Mouse (Mus musculus): ENCODE data around the gene Sspo. TPM values are rescaled to one million over a fixed set of nuclear protein-coding genes. Genes with fewer than 3 reads are reported as not detected.

The Sspo gene
- polyA plus RNA-seq, 1 experiment from 2014 or later, result 0.25 TPM

DNA sequence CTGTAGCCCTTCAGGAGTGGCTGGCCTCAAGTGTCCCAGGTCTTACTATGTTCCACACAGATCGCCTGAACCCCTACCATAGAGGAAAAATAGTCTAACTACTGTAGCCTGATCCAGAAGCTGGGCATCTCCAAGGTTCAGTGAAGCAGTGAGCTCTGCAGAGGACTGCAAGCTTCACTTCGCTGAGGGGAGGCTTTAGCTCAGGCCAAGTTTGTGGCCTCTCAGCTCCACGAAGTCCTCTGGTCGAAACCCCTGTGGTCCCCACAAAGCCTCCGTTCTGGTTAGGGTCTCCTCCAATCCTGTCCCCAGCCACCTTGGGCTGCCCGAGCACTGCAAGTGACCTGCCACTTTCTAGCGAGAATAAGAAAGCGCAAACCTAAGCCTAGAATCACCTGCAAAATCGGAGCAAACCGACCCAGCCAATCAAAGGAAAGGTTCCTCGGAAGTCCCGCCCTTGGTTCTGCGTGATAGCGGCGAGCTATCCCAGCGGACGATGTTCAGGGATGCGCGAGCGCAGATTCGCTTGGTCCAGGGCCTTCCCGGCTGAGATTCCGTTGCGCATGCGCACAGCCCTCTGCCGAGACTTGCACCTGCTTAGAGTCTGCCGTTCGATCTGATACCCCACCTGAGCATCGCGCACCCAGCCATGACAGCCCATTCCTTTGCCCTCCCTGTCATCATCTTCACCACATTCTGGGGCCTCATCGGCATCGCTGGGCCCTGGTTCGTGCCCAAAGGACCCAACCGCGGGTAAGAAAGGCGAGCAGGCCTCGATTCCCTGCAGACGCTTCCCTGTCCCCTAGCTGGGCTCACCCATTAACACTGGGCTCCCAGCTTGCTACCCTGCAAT is 89.3 kb downstream of the Sspo start, which contains the start of gene Atp6v0e2:
Atp6v0e2 (plus strand) TSS at position 511 of the 850 bp plus-strand sequence.
- H3K9me3 ChIP-seq, result no peaks in the 10 kb centered on the region
- peak within 1 kb of the TSS; percentile 89 for H3K4me2 ChIP-seq
- H3K27me3 ChIP-seq, result no peaks in the 10 kb centered on the region
- H3K27ac ChIP-seq, result peak within 1 kb of the TSS; percentile 88
- 3% methylated on average over 38 of the region's 38 CpGs for WGBS
- peak within 1 kb of the TSS; percentile 92 for H3K9ac ChIP-seq
- peak within 1 kb of the TSS; percentile 70 for H3K4me3 ChIP-seq
- peaks cover 38% of the 10 kb centered on the region for H3K4me1 ChIP-seq (replicated peaks)
- peaks cover 34% of the 10 kb centered on the region for H3K36me3 ChIP-seq
- peak; percentile 95 for ATAC-seq (ENCODE audit: low FRiP score)

DNA sequence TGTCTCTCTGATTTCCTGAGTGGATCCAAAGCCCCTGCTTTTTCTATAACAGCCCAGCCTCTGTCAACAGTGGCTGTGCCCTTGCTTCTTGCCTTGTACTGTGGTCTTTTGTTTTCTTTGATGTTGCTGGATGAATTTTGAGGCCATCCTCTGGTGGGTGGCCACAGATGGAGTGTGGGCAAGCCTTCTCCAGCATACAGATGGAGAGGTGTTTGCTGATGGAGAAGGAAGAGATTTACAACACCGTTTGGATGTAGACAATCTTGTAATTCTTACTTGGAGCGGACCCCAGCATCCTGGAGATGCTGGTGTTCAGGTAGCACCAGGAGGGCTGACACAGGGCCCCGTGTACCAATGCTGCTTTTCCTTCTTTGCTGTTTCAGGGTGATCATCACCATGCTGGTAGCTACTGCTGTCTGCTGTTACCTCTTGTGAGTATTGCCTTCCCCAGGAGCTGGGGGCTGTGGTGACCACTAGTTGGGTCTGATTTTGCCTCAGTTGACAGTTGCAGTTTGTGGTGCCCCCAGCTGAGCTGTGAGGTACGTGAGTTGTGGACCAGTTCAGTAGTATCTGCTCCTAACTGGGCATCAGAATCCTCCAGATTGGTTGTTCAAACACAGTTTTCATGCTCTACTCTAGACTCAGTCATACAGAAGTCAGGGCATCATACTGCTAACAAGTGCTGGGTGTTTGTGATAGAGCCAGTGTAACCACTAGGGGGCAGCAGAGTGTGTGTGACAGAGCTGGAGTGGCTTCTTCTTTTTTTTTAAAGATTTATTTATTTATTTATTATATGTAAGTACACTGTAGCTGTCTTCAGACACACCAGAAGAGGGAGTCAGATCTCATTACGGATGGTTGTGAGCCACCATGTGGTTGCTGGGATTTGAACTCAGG is 91.1 kb downstream of the Sspo start:
- 73% methylated on average over 4 of the region's 5 CpGs for WGBS
- ATAC-seq (ENCODE audit: low FRiP score), result no peak

DNA sequence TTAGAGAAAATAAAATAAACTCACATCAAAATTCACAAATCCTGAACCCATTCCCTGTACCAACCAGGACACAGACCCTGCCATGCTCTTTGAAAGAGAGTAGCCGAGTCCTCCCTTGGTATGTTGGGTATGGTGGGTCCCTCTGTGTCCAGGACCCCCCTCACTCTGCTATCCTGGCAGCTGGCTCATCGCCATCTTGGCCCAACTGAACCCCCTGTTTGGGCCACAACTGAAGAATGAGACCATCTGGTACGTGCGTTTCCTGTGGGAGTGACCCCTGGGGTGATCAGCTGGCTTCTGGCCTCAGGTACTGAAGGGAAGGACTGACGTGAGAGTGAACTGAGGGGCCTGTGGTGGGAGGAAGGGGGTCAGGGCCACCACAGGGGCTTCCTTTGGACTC is 91.8 kb downstream of the Sspo start:
- Histone ChIP-seq H3K27me3 (no peaks in the 10 kb centered on the region), H3K9me3 (no peaks in the 10 kb centered on the region), H3K36me3 (peaks cover 33% of the 10 kb centered on the region), H3K4me3 (no peak overlapping the region), H3K9ac (peak overlapping the region; percentile 19; the same call in 1 of the 2 replicates), H3K4me2 (no peak overlapping the region), H3K27ac (no peak overlapping the region), H3K4me1 (replicated peaks) (peaks cover 38% of the 10 kb centered on the region)
- 74% methylated on average over 5 of the region's 5 CpGs for WGBS
- ATAC-seq (ENCODE audit: low FRiP score), result no peak

More for the DNA sequence above, 91.1 kb downstream of the Sspo start:
- H3K9ac ChIP-seq, result peak overlapping the region; percentile 92
- peaks cover 33% of the 10 kb centered on the region for H3K36me3 ChIP-seq
- H3K27ac ChIP-seq, result no peak overlapping the region
- H3K4me1 ChIP-seq (replicated peaks), result peaks cover 38% of the 10 kb centered on the region
- H3K4me3 ChIP-seq, result peak overlapping the region; percentile 70
- H3K4me2 ChIP-seq, result peak overlapping the region; percentile 89
- H3K27me3 ChIP-seq, result no peaks in the 10 kb centered on the region
- no peaks in the 10 kb centered on the region for H3K9me3 ChIP-seq

DNA sequence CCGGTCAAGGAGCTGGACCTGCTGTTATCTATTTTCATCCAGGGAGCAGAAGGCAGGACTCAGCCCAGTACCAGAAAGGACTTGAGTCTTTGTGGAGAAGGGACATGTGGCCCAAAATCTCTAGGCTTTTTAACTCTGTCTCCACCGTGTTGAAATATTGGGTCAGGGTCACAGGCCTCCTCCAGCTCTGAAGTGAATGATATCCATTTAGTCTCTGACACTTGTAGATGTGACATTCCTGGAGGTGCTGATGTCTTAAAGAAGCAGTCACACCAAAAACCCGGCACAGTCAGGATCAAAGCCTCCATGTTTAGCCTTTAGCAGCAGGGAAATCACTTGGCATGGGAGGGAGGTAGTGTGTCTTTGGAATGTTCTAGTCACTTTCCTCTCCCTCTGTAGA is 92.7 kb downstream of the Sspo start:
- no peak overlapping the region for H3K27ac ChIP-seq
- WGBS, result 73% methylated on average over 3 of the region's 3 CpGs
- peak overlapping the region; percentile 29; the same call in 1 of the 2 replicates for H3K9ac ChIP-seq
- peaks cover 38% of the 10 kb centered on the region for H3K4me1 ChIP-seq (replicated peaks)
- H3K36me3 ChIP-seq, result peaks cover 33% of the 10 kb centered on the region
- H3K4me3 ChIP-seq, result no peak overlapping the region
- H3K4me2 ChIP-seq, result no peak overlapping the region
- no peaks in the 10 kb centered on the region for H3K27me3 ChIP-seq
- H3K9me3 ChIP-seq, result no peaks in the 10 kb centered on the region
- ATAC-seq (ENCODE audit: low FRiP score), result no peak

DNA sequence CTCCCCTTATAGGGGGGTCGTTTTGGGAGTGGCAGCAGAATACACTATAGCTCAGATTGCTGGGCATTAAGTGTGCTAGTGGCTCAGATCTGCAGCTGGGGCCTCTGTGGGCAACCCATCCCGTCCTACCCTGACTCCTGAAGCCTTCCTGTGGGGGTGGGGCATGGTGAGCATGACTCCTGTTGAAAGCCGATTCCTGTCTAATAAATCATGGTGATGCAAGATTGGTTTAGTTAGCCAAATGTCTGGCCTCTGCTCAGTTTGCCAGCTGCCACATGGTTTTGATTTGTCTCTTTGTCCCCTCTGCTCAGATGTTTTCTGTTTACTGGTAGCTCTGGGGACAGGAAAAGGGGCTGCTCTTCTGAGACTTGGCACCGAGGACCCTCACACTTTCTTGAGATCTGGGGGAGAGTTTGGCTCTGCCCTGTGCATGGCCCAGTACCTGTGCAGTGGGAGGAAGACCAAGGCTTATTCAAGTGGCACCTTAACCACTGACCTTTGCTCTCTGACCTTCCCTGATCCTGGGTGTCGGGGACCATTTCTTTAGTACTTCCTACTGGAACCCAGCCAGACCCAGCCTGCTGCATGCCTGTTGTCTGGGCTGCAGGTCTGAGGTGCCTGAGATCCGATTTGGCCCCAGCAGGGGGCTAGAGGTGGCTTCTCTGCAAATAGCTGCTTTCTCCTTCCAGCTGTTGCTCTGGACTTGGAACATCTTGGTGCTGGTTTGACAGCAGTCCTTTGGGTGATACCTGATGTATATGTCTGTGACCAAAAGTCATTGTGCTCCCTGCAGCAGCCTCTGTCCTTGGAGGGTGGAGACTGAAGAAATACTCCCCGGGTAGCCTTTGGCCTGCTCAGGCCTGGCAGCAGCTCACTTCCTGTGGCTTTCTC is 93.8 kb downstream of the Sspo start:
- Histone ChIP-seq H3K27ac (no peak overlapping the region), H3K9ac (no peak overlapping the region), H3K4me1 (replicated peaks) (peaks cover 30% of the 10 kb centered on the region), H3K27me3 (no peaks in the 10 kb centered on the region), H3K36me3 (peaks cover 33% of the 10 kb centered on the region), H3K4me3 (no peak overlapping the region), H3K4me2 (no peak overlapping the region), H3K9me3 (no peaks in the 10 kb centered on the region)
- ATAC-seq (ENCODE audit: low FRiP score), result no peak
- 60% methylated on average over 7 of the region's 7 CpGs for WGBS

DNA sequence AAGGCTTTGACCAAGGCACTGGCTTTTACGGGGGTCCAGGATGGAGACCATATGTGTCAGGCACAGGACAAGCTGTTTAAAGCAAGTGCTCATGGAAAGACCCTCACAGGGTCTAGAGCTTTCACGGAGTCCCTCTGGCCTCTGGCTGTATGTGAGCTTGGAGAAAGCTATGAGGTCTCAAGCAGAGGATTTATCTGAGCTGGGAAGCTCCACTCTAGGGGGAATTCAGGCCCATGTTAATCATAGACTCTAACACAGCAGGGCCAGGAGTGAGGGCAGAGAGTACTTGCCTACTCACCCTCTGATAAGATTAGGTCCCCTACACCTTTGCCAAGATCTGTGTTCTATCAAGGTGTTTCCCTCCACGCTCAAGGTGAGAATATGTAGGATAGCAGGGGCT is 94.6 kb downstream of the Sspo start:
- no peak overlapping the region for H3K27ac ChIP-seq
- H3K4me1 ChIP-seq (replicated peaks), result peaks cover 25% of the 10 kb centered on the region
- no peak overlapping the region for H3K4me2 ChIP-seq
- no peak for ATAC-seq (ENCODE audit: low FRiP score)
- H3K36me3 ChIP-seq, result peaks cover 33% of the 10 kb centered on the region
- no peaks in the 10 kb centered on the region for H3K9me3 ChIP-seq
- no peaks in the 10 kb centered on the region for H3K27me3 ChIP-seq
- WGBS, result 91% methylated on average over 3 of the region's 3 CpGs
- H3K4me3 ChIP-seq, result no peak overlapping the region
- H3K9ac ChIP-seq, result no peak overlapping the region

DNA sequence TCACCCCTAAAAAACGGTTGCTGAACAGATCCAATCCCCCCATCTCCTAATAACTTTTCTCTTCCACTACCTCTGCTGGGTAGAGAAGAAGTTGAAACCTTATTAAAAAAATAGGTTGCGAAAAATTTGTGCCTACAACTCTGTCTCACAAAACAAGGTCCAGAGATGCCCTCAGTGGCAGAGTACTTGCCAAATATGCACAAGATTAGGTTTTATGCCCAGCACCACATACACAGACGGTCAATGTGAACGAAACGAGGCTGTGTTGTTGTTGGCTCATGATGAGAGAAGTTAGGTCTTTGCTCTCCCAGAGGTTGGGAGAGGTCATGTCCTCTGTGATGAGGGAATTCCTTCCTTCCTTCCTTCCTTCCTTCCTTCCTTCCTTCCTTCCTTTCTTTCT is 97.2 kb downstream of the Sspo start:
- no peak for ATAC-seq (ENCODE audit: low FRiP score)
- Histone ChIP-seq H3K4me3 (no peak overlapping the region), H3K4me1 (replicated peaks) (peaks cover 5% of the 10 kb centered on the region; the same call in 1 of the 2 replicates), H3K9me3 (no peaks in the 10 kb centered on the region), H3K27me3 (no peaks in the 10 kb centered on the region), H3K36me3 (peaks cover 28% of the 10 kb centered on the region), H3K27ac (no peak overlapping the region), H3K4me2 (no peak overlapping the region), H3K9ac (no peak overlapping the region)
- WGBS, result 84% methylated on average over 5 of the region's 5 CpGs

DNA sequence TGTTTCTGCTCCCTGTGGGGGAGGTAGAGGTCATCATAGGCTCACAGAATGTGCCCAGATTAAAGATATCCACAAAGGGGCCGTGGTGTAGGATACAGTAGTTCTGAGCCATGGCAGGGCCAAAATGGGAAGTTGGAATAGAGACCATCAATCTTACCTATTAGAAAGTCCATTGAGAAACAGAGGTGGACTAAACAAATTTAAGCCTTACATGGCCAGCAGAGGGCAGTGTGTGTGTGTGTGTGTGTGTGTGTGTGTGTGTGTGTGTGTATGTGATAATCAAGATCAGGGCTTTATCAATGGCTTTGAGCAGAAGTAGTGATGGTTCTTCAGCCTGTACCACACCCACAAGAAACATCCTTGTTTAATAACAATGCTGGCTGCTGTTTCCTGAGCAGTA is 98.2 kb downstream of the Sspo start:
- Histone ChIP-seq H3K9me3 (no peaks in the 10 kb centered on the region), H3K4me2 (no peak overlapping the region), H3K4me1 (replicated peaks) (peaks cover under 1% of the 10 kb centered on the region; the same call in 1 of the 2 replicates), H3K27ac (no peak overlapping the region), H3K4me3 (no peak overlapping the region), H3K36me3 (peaks cover 17% of the 10 kb centered on the region), H3K9ac (no peak overlapping the region), H3K27me3 (peaks cover under 1% of the 10 kb centered on the region; the same call in 1 of the 2 replicates)
- WGBS, result 55% methylated on average over 1 of the region's 1 CpGs
- ATAC-seq (ENCODE audit: low FRiP score), result no peak

DNA sequence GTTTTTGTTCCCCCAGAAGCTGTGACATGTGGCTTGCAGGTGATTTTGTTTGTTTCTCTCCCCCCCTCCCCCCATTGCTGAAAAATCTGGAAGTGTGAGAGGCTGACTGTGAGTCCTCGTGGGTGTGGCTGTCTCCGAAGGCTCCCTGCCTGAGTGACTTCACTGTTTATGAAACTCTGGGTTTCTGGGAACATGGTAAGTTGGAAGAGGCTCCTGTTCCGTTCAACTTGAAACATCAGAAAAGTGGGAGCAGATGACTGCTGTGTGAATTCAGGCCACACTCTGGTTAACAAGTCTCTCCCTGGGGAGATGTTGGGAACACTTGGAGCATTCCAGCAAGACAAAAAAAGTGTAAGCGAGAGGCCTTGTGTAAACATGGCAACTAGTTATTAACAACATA is 98.8 kb downstream of the Sspo start:
- no peak overlapping the region for H3K4me3 ChIP-seq
- no peak overlapping the region for H3K9ac ChIP-seq
- H3K4me1 ChIP-seq (replicated peaks), result no peaks in the 10 kb centered on the region; the same call in 1 of the 2 replicates
- peaks cover 12% of the 10 kb centered on the region for H3K36me3 ChIP-seq
- no peaks in the 10 kb centered on the region for H3K9me3 ChIP-seq
- no peak overlapping the region for H3K4me2 ChIP-seq
- ATAC-seq (ENCODE audit: low FRiP score), result no peak
- 79% methylated on average over 4 of the region's 4 CpGs for WGBS
- H3K27ac ChIP-seq, result no peak overlapping the region
- H3K27me3 ChIP-seq, result peaks cover 4% of the 10 kb centered on the region; the same call in 1 of the 2 replicates

DNA sequence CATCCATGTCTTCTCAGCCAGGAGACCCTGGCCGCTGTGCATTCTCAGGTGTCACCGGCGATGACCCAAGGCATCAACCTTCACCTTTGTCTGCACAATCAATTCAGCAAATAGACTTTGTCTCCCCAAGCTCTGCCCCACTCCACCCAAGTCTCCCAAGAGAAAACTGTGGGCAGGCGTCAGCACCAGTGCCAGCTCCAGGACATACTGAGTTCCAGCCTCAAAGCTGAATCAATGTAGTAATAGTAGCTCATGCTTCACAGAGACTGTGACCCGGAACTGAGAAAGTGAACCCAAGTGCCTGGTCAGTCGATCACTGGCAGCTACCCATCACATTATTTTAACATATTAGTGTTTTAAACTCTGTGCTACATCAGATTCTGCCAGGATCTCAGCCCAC is 100.3 kb downstream of the Sspo start:
- Histone ChIP-seq H3K4me3 (no peak overlapping the region), H3K27ac (no peak overlapping the region), H3K9me3 (no peaks in the 10 kb centered on the region), H3K4me2 (no peak overlapping the region), H3K36me3 (no peaks in the 10 kb centered on the region), H3K9ac (no peak overlapping the region), H3K4me1 (replicated peaks) (no peaks in the 10 kb centered on the region), H3K27me3 (peaks cover 4% of the 10 kb centered on the region; the same call in 1 of the 2 replicates)
- WGBS, result 89% methylated on average over 6 of the region's 6 CpGs
- ATAC-seq (ENCODE audit: low FRiP score), result no peak

All from hindbrain, embryonic 13.5 days (tissue).